ENCODE assay signal across 8 mouse cellular contexts in genomic region chr12:52500915-52501833, GRCm38 (mm10). TPM values are rescaled to one million over a fixed set of nuclear protein-coding genes. Genes with fewer than 3 reads are reported as not detected.
A peak's percentile ranks its signal among the peaks of the same experiment; 100 is the strongest.
DNase-seq lines count a peak whose midpoint lies in the region; ATAC-seq and TF ChIP-seq lines count a peak whose summit lies in the region.

No protein-coding gene starts in this region.

- peaks cover 5% of the 10 kb centered on the region for H3K4me1 ChIP-seq in forebrain, postnatal 0 days (ENCODE audit: insufficient read depth)
- H3K4me1 ChIP-seq in forebrain, embryonic 10.5 days = peaks cover 30% of the 10 kb centered on the region
- H3K4me1 ChIP-seq in kidney, postnatal 0 days (replicated peaks; ENCODE audit: insufficient read depth, low read length) = no peaks in the 10 kb centered on the region

- H3K4me3 ChIP-seq in forebrain, postnatal 0 days (ENCODE audit: low read depth, low read length) = no peak overlapping the region
- H3K4me3 ChIP-seq in forebrain, embryonic 10.5 days = no peak overlapping the region
- H3K4me3 ChIP-seq in kidney, postnatal 0 days (replicated peaks; ENCODE audit: low read depth, low read length) = no peak overlapping the region

- no peaks in the 10 kb centered on the region for H3K9me3 ChIP-seq in forebrain, postnatal 0 days (ENCODE audit: low read length)
- H3K9me3 ChIP-seq in forebrain, embryonic 10.5 days = no peaks in the 10 kb centered on the region
- H3K9me3 ChIP-seq in kidney, postnatal 0 days (replicated peaks; ENCODE audit: low read length) = no peaks in the 10 kb centered on the region

- no peak overlapping the region for H3K27ac ChIP-seq in forebrain, postnatal 0 days (ENCODE audit: low read depth, low read length)
- H3K27ac ChIP-seq in forebrain, embryonic 10.5 days = no peak overlapping the region
- no peak overlapping the region for H3K27ac ChIP-seq in kidney, postnatal 0 days

- WGBS in forebrain, postnatal 0 days = 66% methylated on average over 8 of the region's 8 CpGs
- 80% methylated on average over 8 of the region's 8 CpGs for WGBS in forebrain, embryonic 10.5 days
- WGBS in kidney, postnatal 0 days = 81% methylated on average over 8 of the region's 8 CpGs

- TF ChIP-seq CTCF in forebrain, postnatal 0 days (IDR thresholded peaks at IDR 0.05; ENCODE audit: low read depth) = peak; percentile 51
- TF ChIP-seq CTCF in kidney, postnatal 0 days (IDR thresholded peaks at IDR 0.05; ENCODE audit: low read depth) = peak; percentile 63

- no peak for DNase-seq in forebrain, postnatal 0 days
- no peak for DNase-seq in forebrain, embryonic 10.5 days (ENCODE audit: extremely low spot score, low spot score)
- peak; percentile 14 to 35 for DNase-seq in spleen, postnatal 36 days (ENCODE audit: low spot score in 2 of 2)
- no peak for DNase-seq in spleen, adult 12 weeks (ENCODE audit: low spot score)
- peak; percentile 34 for DNase-seq in kidney, postnatal 0 days (ENCODE audit: low spot score)
- peak; percentile 53 for DNase-seq in thymus, postnatal 25 days
- DNase-seq in frontal cortex, postnatal 36 days (ENCODE audit: low spot score in 2 of 2) = no peak
- DNase-seq in spleen, postnatal 14 days (ENCODE audit: low spot score in 2 of 2) = no peak

- no peaks in the 10 kb centered on the region for H3K27me3 ChIP-seq in forebrain, postnatal 0 days (ENCODE audit: insufficient read depth, low read length)
- no peaks in the 10 kb centered on the region for H3K27me3 ChIP-seq in forebrain, embryonic 10.5 days (ENCODE audit: poor library complexity, severe bottlenecking)
- no peaks in the 10 kb centered on the region for H3K27me3 ChIP-seq in kidney, postnatal 0 days (ENCODE audit: insufficient read depth, low read length)

- ATAC-seq in forebrain, postnatal 0 days = no peak
- no peak for ATAC-seq in kidney, postnatal 0 days (replicated peaks; ENCODE audit: low FRiP score, low read depth)

- H3K36me3 ChIP-seq in forebrain, postnatal 0 days (ENCODE audit: insufficient read depth) = no peaks in the 10 kb centered on the region
- H3K36me3 ChIP-seq in forebrain, embryonic 10.5 days (replicated peaks) = no peaks in the 10 kb centered on the region
- H3K36me3 ChIP-seq in kidney, postnatal 0 days (ENCODE audit: insufficient read depth, low read length) = no peaks in the 10 kb centered on the region

- H3K4me2 ChIP-seq in forebrain, postnatal 0 days (ENCODE audit: low read depth) = no peak overlapping the region
- H3K4me2 ChIP-seq in kidney, postnatal 0 days (ENCODE audit: low read length) = no peak overlapping the region

- no peak overlapping the region for H3K9ac ChIP-seq in forebrain, postnatal 0 days
- no peak overlapping the region for H3K9ac ChIP-seq in kidney, postnatal 0 days (ENCODE audit: low read depth, low read length)

RNA-seq across cellular contexts. Expression of gene Arhgap5, which starts 2.6 kb away (rescaled TPM):
- 81.0 and 82.6 TPM in 2 replicates for total RNA-seq in forebrain, postnatal 0 days (2014; rRNA removed)
- 20.1 and 26.0 TPM in 2 replicates for polyA plus RNA-seq in forebrain, postnatal 0 days (2015; fragmentation: Nextera tagmentation; extraction: Ambion mirVana)
- polyA plus RNA-seq in forebrain, embryonic 10.5 days (2016; fragmentation: Nextera tagmentation; extraction: Ambion mirVana) = 44.8 and 48.0 TPM in 2 replicates
- polyA plus RNA-seq in kidney, postnatal 0 days (2015; fragmentation: Nextera tagmentation; extraction: Ambion mirVana) = 42.5 and 44.6 TPM in 2 replicates

Comparison
In these comparisons a context has a peak if more than half of its experiments do, and no peak if none do; other contexts are left out.
1. DNase-seq: peak in spleen, postnatal 36 days (2 of 2), kidney, postnatal 0 days (single experiment) and thymus, postnatal 25 days (single experiment); none in forebrain, postnatal 0 days (single experiment), forebrain, embryonic 10.5 days (single experiment), spleen, adult 12 weeks (single experiment), frontal cortex, postnatal 36 days (0 of 2) and spleen, postnatal 14 days (0 of 2).